Mouse (Mus musculus) myocyte (in vitro differentiated cells): ENCODE data around the gene Rhoh. TPM values are rescaled to one million over a fixed set of nuclear protein-coding genes. Genes with fewer than 3 reads are reported as not detected.

Experiments
- H3K27me3 ChIP-seq: one replicate; pipeline ENCODE4 v1.6.1; 2011; ENCODE audit not compliant: control insufficient read depth, insufficient read depth, insufficient read length
- H3K36me3 ChIP-seq: one replicate; pipeline ENCODE4 v1.6.1; 2011; ENCODE audit not compliant: control insufficient read depth, insufficient read depth
- H3K4me2 ChIP-seq: one replicate; pipeline ENCODE4 v1.6.1; 2011; ENCODE audit warnings: low read depth, control low read depth
- H3K4me3 ChIP-seq: one replicate; pipeline ENCODE4 v1.5.1; 2011; ENCODE audit warnings: mild to moderate bottlenecking, control low read depth, moderate library complexity
- H3K79me2 ChIP-seq: one replicate; pipeline ENCODE4 v1.6.1; 2011; ENCODE audit not compliant: control insufficient read depth, insufficient read depth
- H3ac ChIP-seq: one replicate; pipeline ENCODE4 v1.6.1; 2011; ENCODE audit not compliant: control insufficient read depth, insufficient read length
- CEBPB ChIP-seq: IDR thresholded peaks from 2 replicates; pipeline ENCODE4 v1.6.1; 2011; ENCODE audit warnings: mild to moderate bottlenecking, moderate library complexity; ENCODE audit not compliant: poor library complexity, insufficient read depth, severe bottlenecking
- E2F4 ChIP-seq: IDR thresholded peaks from one replicate; pipeline ENCODE4 v1.6.1; 2011; ENCODE audit warnings: mild to moderate bottlenecking, control low read depth, moderate library complexity; ENCODE audit not compliant: insufficient read depth
- MAX ChIP-seq: IDR thresholded peaks from one replicate; pipeline ENCODE4 v1.6.1; 2011; ENCODE audit warnings: low read depth, mild to moderate bottlenecking, control low read depth
- MYOD1 ChIP-seq, 3 experiments: IDR thresholded peaks; one replicate each; pipeline ENCODE4 v1.6.1; 2011; ENCODE audit warnings: control low read depth in 2 of 3, low read depth in 2 of 3, mild to moderate bottlenecking in 2 of 3, moderate library complexity in 1 of 3; ENCODE audit not compliant: insufficient read length in 2 of 3, control insufficient read depth in 1 of 3
- MYOG ChIP-seq, 3 experiments: IDR thresholded peaks; one replicate each; pipeline ENCODE4 v1.6.1; 2011; ENCODE audit warnings: control low read depth in 2 of 3, low read depth in 2 of 3, mild to moderate bottlenecking in 2 of 3; ENCODE audit not compliant: insufficient read length in 2 of 3, control insufficient read depth in 1 of 3, insufficient read depth in 1 of 3
- POLR2A ChIP-seq: IDR thresholded peaks from one replicate; pipeline ENCODE4 v1.6.1; 2011; ENCODE audit warnings: low read depth, mild to moderate bottlenecking, control low read depth, moderate library complexity; ENCODE audit not compliant: insufficient read length
- POLR2AphosphoS2 ChIP-seq: IDR thresholded peaks from one replicate; pipeline ENCODE4 v1.6.1; 2011; ENCODE audit warnings: low read depth, control low read depth; ENCODE audit not compliant: insufficient read length
- REST ChIP-seq: IDR thresholded peaks from one replicate; pipeline ENCODE4 v1.6.1; 2011; ENCODE audit warnings: mild to moderate bottlenecking, control low read depth, moderate library complexity; ENCODE audit not compliant: insufficient read depth, insufficient read length
- SRF ChIP-seq: IDR thresholded peaks from one replicate; pipeline ENCODE4 v1.6.1; 2011; ENCODE audit warnings: low read depth; ENCODE audit not compliant: control insufficient read depth, insufficient read length
- TCF12 ChIP-seq: IDR thresholded peaks from one replicate; pipeline ENCODE4 v1.6.1; 2011; ENCODE audit warnings: mild to moderate bottlenecking, control low read depth; ENCODE audit not compliant: poor library complexity, insufficient read depth, severe bottlenecking
- TCF3 ChIP-seq: IDR thresholded peaks from one replicate; pipeline ENCODE4 v1.6.1; 2011; ENCODE audit warnings: low read depth, control low read depth; ENCODE audit not compliant: insufficient read length
- USF1 ChIP-seq: IDR thresholded peaks from one replicate; pipeline ENCODE4 v1.6.1; 2011; ENCODE audit warnings: low read depth, mild to moderate bottlenecking, control low read depth, moderate library complexity
- polyA plus RNA-seq: library from polyadenylated mRNA; unstranded; fragments of >200 nt; fragmentation: generic; extraction: Trizol; gene quantifications from one replicate; pipeline ENCODE4 v1.2.1, GENCODE M21; 2012; ENCODE audit warnings: missing spikeins

Rhoh gene
- polyA plus RNA-seq, 1 experiment, result 0.28 TPM

GRCm38 (mm10) chr5:65878367-65878766 is 17.4 kb downstream of the Rhoh start:
- H3K4me3 ChIP-seq, result no peak overlapping the region
- no peaks in the 10 kb centered on the region for H3K79me2 ChIP-seq
- H3K4me2 ChIP-seq, result no peak overlapping the region
- peaks cover 8% of the 10 kb centered on the region for H3K27me3 ChIP-seq
- no peaks in the 10 kb centered on the region for H3K36me3 ChIP-seq
- TF ChIP-seq USF1 (no peak), MYOD1 (IDR thresholded peaks at IDR 0.05; ENCODE audit: control insufficient read depth in 1 of 3, insufficient read length in 2 of 3, low read depth in 2 of 3) (no peak), SRF (no peak), REST (no peak)
- no peak overlapping the region for H3ac ChIP-seq

GRCm38 (mm10) chr5:65881254-65881653 is 20.2 kb downstream of the Rhoh start:
- Histone ChIP-seq H3K4me3 (no peak overlapping the region), H3K4me2 (no peak overlapping the region), H3K36me3 (no peaks in the 10 kb centered on the region), H3ac (no peak overlapping the region), H3K79me2 (no peaks in the 10 kb centered on the region), H3K27me3 (peaks cover 8% of the 10 kb centered on the region)
- TF ChIP-seq POLR2AphosphoS2 (no peak), TCF3 (no peak), MYOG (IDR thresholded peaks at IDR 0.05; ENCODE audit: control insufficient read depth in 1 of 3, insufficient read depth in 1 of 3, insufficient read length in 2 of 3, low read depth in 2 of 3) (no peak), E2F4 (no peak), SRF (no peak), USF1 (no peak), MYOD1 (IDR thresholded peaks at IDR 0.05; ENCODE audit: control insufficient read depth in 1 of 3, insufficient read length in 2 of 3, low read depth in 2 of 3) (no peak), REST (no peak), POLR2A (no peak), MAX (no peak), CEBPB (no peak), TCF12 (no peak)

- Histone ChIP-seq H3ac (no peak overlapping the region), H3K36me3 (no peaks in the 10 kb centered on the region), H3K27me3 (peaks cover 8% of the 10 kb centered on the region), H3K79me2 (no peaks in the 10 kb centered on the region), H3K4me3 (no peak overlapping the region), H3K4me2 (no peak overlapping the region)
- no peak for TF ChIP-seq MYOG (IDR thresholded peaks at IDR 0.05; ENCODE audit: control insufficient read depth in 1 of 3, insufficient read depth in 1 of 3, insufficient read length in 2 of 3, low read depth in 2 of 3)
These were observed 21.6 kb downstream of the Rhoh start for GRCm38 (mm10) chr5:65882476-65883205.

- no peaks in the 10 kb centered on the region for H3K36me3 ChIP-seq
- H3K4me3 ChIP-seq, result no peak overlapping the region
- H3K79me2 ChIP-seq, result no peaks in the 10 kb centered on the region
- TF ChIP-seq REST (no peak), USF1 (no peak), SRF (no peak), POLR2AphosphoS2 (no peak), E2F4 (no peak), CEBPB (no peak), TCF12 (no peak), MAX (no peak), POLR2A (no peak), TCF3 (no peak), MYOG (IDR thresholded peaks at IDR 0.05; ENCODE audit: control insufficient read depth in 1 of 3, insufficient read depth in 1 of 3, insufficient read length in 2 of 3, low read depth in 2 of 3) (no peak), MYOD1 (IDR thresholded peaks at IDR 0.05; ENCODE audit: control insufficient read depth in 1 of 3, insufficient read length in 2 of 3, low read depth in 2 of 3) (no peak)
- H3K27me3 ChIP-seq, result peaks cover 8% of the 10 kb centered on the region
- no peak overlapping the region for H3ac ChIP-seq
- H3K4me2 ChIP-seq, result no peak overlapping the region
These were observed 22.3 kb downstream of the Rhoh start for GRCm38 (mm10) chr5:65883355-65883754.

GRCm38 (mm10) chr5:65885699-65886443 is 24.9 kb downstream of the Rhoh start:
- Histone ChIP-seq H3K79me2 (no peaks in the 10 kb centered on the region), H3K27me3 (no peaks in the 10 kb centered on the region), H3K4me3 (no peak overlapping the region), H3K4me2 (no peak overlapping the region), H3ac (no peak overlapping the region), H3K36me3 (no peaks in the 10 kb centered on the region)
- no peak for TF ChIP-seq CEBPB
- TF ChIP-seq POLR2A, result no peak
- TF ChIP-seq MYOG (IDR thresholded peaks at IDR 0.05; ENCODE audit: control insufficient read depth in 1 of 3, insufficient read depth in 1 of 3, insufficient read length in 2 of 3, low read depth in 2 of 3), result no peak
- TF ChIP-seq TCF3, result no peak
- no peak for TF ChIP-seq POLR2AphosphoS2
- no peak for TF ChIP-seq E2F4
- TF ChIP-seq USF1, result no peak
- TF ChIP-seq MAX, result no peak
- no peak for TF ChIP-seq SRF
- no peak for TF ChIP-seq MYOD1 (IDR thresholded peaks at IDR 0.05; ENCODE audit: control insufficient read depth in 1 of 3, insufficient read length in 2 of 3, low read depth in 2 of 3)
- no peak for TF ChIP-seq TCF12
- TF ChIP-seq REST, result no peak
